ENCODE assay signal across 13 mouse cellular contexts in genomic region chr5:82898389-82898788, GRCm38 (mm10).
DNase-seq lines count a peak whose midpoint lies in the region; ATAC-seq lines count a peak whose summit lies in the region.
"Had no signal": no experiment of that assay in that cellular context is flagged by ENCODE, and none has a peak within 500 bp of the region (broad histone marks: within the 10 kb centered on the region; RNA-seq: fewer than 3 reads in every experiment).

No protein-coding gene starts in this region.

- no peak overlapping the region for H3K4me3 ChIP-seq in forebrain, embryonic 14.5 days (ENCODE audit: low read depth, low read length)
- no peak overlapping the region for H3K4me3 ChIP-seq in forebrain, embryonic 11.5 days (ENCODE audit: low read depth, low read length)
- H3K4me3 ChIP-seq in heart, embryonic 12.5 days: no peak overlapping the region
- H3K4me3 ChIP-seq in intestine, embryonic 16.5 days (ENCODE audit: low read length): no peak overlapping the region
- H3K4me3 ChIP-seq: embryonic facial prominence, embryonic 15.5 days; megakaryocyte, embryonic 14.5 days; stomach, embryonic 15.5 days had no signal

- no peak overlapping the region for H3K9ac ChIP-seq in forebrain, embryonic 14.5 days (ENCODE audit: low read length)
- no peak overlapping the region for H3K9ac ChIP-seq in forebrain, embryonic 11.5 days (ENCODE audit: low read length)
- H3K9ac ChIP-seq in heart, embryonic 12.5 days: no peak overlapping the region
- no peak overlapping the region for H3K9ac ChIP-seq in intestine, embryonic 16.5 days (ENCODE audit: low read depth, low read length)
- H3K9ac ChIP-seq: embryonic facial prominence, embryonic 15.5 days; liver, embryonic 14.5 days; stomach, embryonic 15.5 days had no signal

- H3K27me3 ChIP-seq in forebrain, embryonic 14.5 days (replicated peaks; ENCODE audit: control insufficient read depth, insufficient read depth, low read length): no peaks in the 10 kb centered on the region
- no peaks in the 10 kb centered on the region for H3K27me3 ChIP-seq in forebrain, embryonic 11.5 days (ENCODE audit: control insufficient read depth, insufficient read depth, low read length)
- H3K27me3 ChIP-seq in heart, embryonic 12.5 days (replicated peaks): no peaks in the 10 kb centered on the region
- H3K27me3 ChIP-seq in intestine, embryonic 16.5 days (replicated peaks; ENCODE audit: control insufficient read depth, insufficient read depth, low read length): no peaks in the 10 kb centered on the region
- H3K27me3 ChIP-seq: embryonic facial prominence, embryonic 15.5 days; megakaryocyte, embryonic 14.5 days; stomach, embryonic 15.5 days had no signal

- H3K4me1 ChIP-seq in forebrain, embryonic 14.5 days (ENCODE audit: control insufficient read depth, insufficient read depth, low read length): no peaks in the 10 kb centered on the region
- no peaks in the 10 kb centered on the region for H3K4me1 ChIP-seq in forebrain, embryonic 11.5 days (replicated peaks; ENCODE audit: control insufficient read depth, insufficient read depth, low read length)
- no peaks in the 10 kb centered on the region for H3K4me1 ChIP-seq in heart, embryonic 12.5 days (replicated peaks)
- no peaks in the 10 kb centered on the region for H3K4me1 ChIP-seq in intestine, embryonic 16.5 days (ENCODE audit: control insufficient read depth, insufficient read depth, low read length)
- H3K4me1 ChIP-seq: embryonic facial prominence, embryonic 15.5 days; megakaryocyte, embryonic 14.5 days; stomach, embryonic 15.5 days had no signal

- no peaks in the 10 kb centered on the region for H3K9me3 ChIP-seq in forebrain, embryonic 14.5 days (replicated peaks; ENCODE audit: control insufficient read depth, low read length)
- H3K9me3 ChIP-seq in forebrain, embryonic 11.5 days (ENCODE audit: control insufficient read depth, low read length): no peaks in the 10 kb centered on the region
- H3K9me3 ChIP-seq in heart, embryonic 12.5 days (replicated peaks): no peaks in the 10 kb centered on the region
- no peaks in the 10 kb centered on the region for H3K9me3 ChIP-seq in intestine, embryonic 16.5 days (ENCODE audit: control insufficient read depth, low read length)
- H3K9me3 ChIP-seq: embryonic facial prominence, embryonic 15.5 days; megakaryocyte, embryonic 14.5 days; stomach, embryonic 15.5 days had no signal

- WGBS in forebrain, embryonic 14.5 days: 62% methylated on average over 2 of the region's 2 CpGs
- WGBS in forebrain, embryonic 11.5 days: 89% methylated on average over 2 of the region's 2 CpGs
- 68% methylated on average over 2 of the region's 2 CpGs for WGBS in heart, embryonic 12.5 days
- WGBS in intestine, embryonic 16.5 days: 67% methylated on average over 2 of the region's 2 CpGs

- H3K27ac ChIP-seq in forebrain, embryonic 14.5 days (ENCODE audit: low read depth, low read length): no peak overlapping the region
- no peak overlapping the region for H3K27ac ChIP-seq in forebrain, embryonic 11.5 days (ENCODE audit: low read depth, low read length)
- no peak overlapping the region for H3K27ac ChIP-seq in heart, embryonic 12.5 days (ENCODE audit: poor library complexity, severe bottlenecking)
- no peak overlapping the region for H3K27ac ChIP-seq in intestine, embryonic 16.5 days (ENCODE audit: low read length)
- H3K27ac ChIP-seq: embryonic facial prominence, embryonic 15.5 days; liver, embryonic 14.5 days; stomach, embryonic 15.5 days had no signal

- no peaks in the 10 kb centered on the region for H3K36me3 ChIP-seq in forebrain, embryonic 14.5 days (ENCODE audit: control insufficient read depth, insufficient read depth, low read length)
- H3K36me3 ChIP-seq in forebrain, embryonic 11.5 days (ENCODE audit: control insufficient read depth, insufficient read depth, low read length): no peaks in the 10 kb centered on the region
- no peaks in the 10 kb centered on the region for H3K36me3 ChIP-seq in heart, embryonic 12.5 days
- no peaks in the 10 kb centered on the region for H3K36me3 ChIP-seq in intestine, embryonic 16.5 days (ENCODE audit: control insufficient read depth, insufficient read depth, low read length)
- H3K36me3 ChIP-seq: embryonic facial prominence, embryonic 15.5 days; stomach, embryonic 15.5 days had no signal

- ATAC-seq in forebrain, embryonic 14.5 days: peak; percentile 87
- no peak for ATAC-seq in forebrain, embryonic 11.5 days (replicated peaks; ENCODE audit: low FRiP score)
- ATAC-seq in heart, embryonic 12.5 days (ENCODE audit: insufficient number of reproducible peaks, low FRiP score): no peak
- ATAC-seq in intestine, embryonic 16.5 days: no peak

- peak; percentile 82 for DNase-seq in forebrain, embryonic 14.5 days (ENCODE audit: low spot score)
- DNase-seq in forebrain, embryonic 11.5 days (ENCODE audit: low spot score): no peak
- DNase-seq in cerebellum, postnatal 10 days: peak; percentile 89 to 93
- DNase-seq in layer of hippocampus, adult 9-11 months: peak; percentile 81
- peak; percentile 30 to 61 for DNase-seq in right cerebral cortex, postnatal 10 days (ENCODE audit: low spot score in 2 of 2)
- no peak for DNase-seq in lung, postnatal 36 days
- DNase-seq: gastrocnemius, postnatal 25 days had no signal

- no peak overlapping the region for H3K4me2 ChIP-seq in forebrain, embryonic 14.5 days (ENCODE audit: low read length)
- H3K4me2 ChIP-seq in forebrain, embryonic 11.5 days (ENCODE audit: low read depth, low read length, severe bottlenecking): no peak overlapping the region
- H3K4me2 ChIP-seq in heart, embryonic 12.5 days: no peak overlapping the region
- H3K4me2 ChIP-seq in intestine, embryonic 16.5 days (ENCODE audit: low read depth, low read length): no peak overlapping the region
- H3K4me2 ChIP-seq: embryonic facial prominence, embryonic 15.5 days; stomach, embryonic 15.5 days had no signal

Comparison
In these comparisons a context has a peak if more than half of its experiments do, and no peak if none do; other contexts are left out.
1. DNase-seq: peak in forebrain, embryonic 14.5 days (single experiment), cerebellum, postnatal 10 days (2 of 2), layer of hippocampus, adult 9-11 months (single experiment) and right cerebral cortex, postnatal 10 days (2 of 2); none in forebrain, embryonic 11.5 days (single experiment) and lung, postnatal 36 days (single experiment).